Mouse (Mus musculus) monocyte, adult 2 months (primary cell): Measurements from ENCODE around the gene Pigc.

ENCODE experiments used
- DNase-seq, 2 experiments: peaks; one replicate each; pipeline ENCODE4 v3.0.0; 2022; ENCODE audit warnings: low spot score in 2 of 2, low read depth in 1 of 2

The Pigc gene

GRCm38 (mm10) chr1:162008208-162008607 lies 39.2 kb downstream of the Pigc start:
- no peak for DNase-seq

GRCm38 (mm10) chr1:162008631-162009067 lies 39.7 kb downstream of the Pigc start:
- DNase-seq = no peak

- DNase-seq = no peak
Observed at GRCm38 (mm10) chr1:162009086-162009485, 40.1 kb downstream of the Pigc start.

GRCm38 (mm10) chr1:162011523-162012245 lies 42.7 kb downstream of the Pigc start:
- DNase-seq = no peak

- DNase-seq = no peak
Observed at GRCm38 (mm10) chr1:162013561-162013960, 44.6 kb downstream of the Pigc start.

- DNase-seq = no peak
Observed at GRCm38 (mm10) chr1:162015247-162015862, 46.4 kb downstream of the Pigc start.

- DNase-seq = no peak
Observed at GRCm38 (mm10) chr1:162016982-162017381, 48.0 kb downstream of the Pigc start.

- DNase-seq = no peak
Observed at GRCm38 (mm10) chr1:162017975-162018600, 49.1 kb downstream of the Pigc start.

- no peak for DNase-seq
Observed at GRCm38 (mm10) chr1:162018601-162018977, 49.6 kb downstream of the Pigc start.

- DNase-seq = no peak
Observed at GRCm38 (mm10) chr1:162020303-162020731, 51.3 kb downstream of the Pigc start.

GRCm38 (mm10) chr1:162020766-162021165 lies 51.8 kb downstream of the Pigc start:
- DNase-seq = no peak
